Mouse (Mus musculus) urinary bladder, adult 18-20 months (tissue): ENCODE measurements around the gene Ezh1.

Source experiments
- DNase-seq, 2 experiments: peaks; one replicate each; pipeline ENCODE4 v3.0.0; 2022; ENCODE audit warnings: low spot score in 2 of 2, mixed read lengths in 2 of 2

Gene Ezh1

GRCm38 (mm10) chr11:101246702-101247012, 20.4 kb upstream of the Ezh1 start:
- no peak for DNase-seq

GRCm38 (mm10) chr11:101245855-101246701, 19.8 kb upstream of the Ezh1 start, which contains the start of gene Ramp2:
Gene Ramp2, plus strand, starts transcription at chr11:101246028.
- no peak for DNase-seq

GRCm38 (mm10) chr11:101245071-101245470, 18.8 kb upstream of the Ezh1 start:
- DNase-seq: no peak

GRCm38 (mm10) chr11:101238071-101238647, 11.9 kb upstream of the Ezh1 start:
- DNase-seq: no peak

- no peak for DNase-seq
Observed at GRCm38 (mm10) chr11:101236782-101237181, 10.5 kb upstream of the Ezh1 start.

- no peak for DNase-seq
Observed at GRCm38 (mm10) chr11:101235429-101235828, 9.2 kb upstream of the Ezh1 start.

- no peak for DNase-seq
Observed at GRCm38 (mm10) chr11:101234124-101234523, 7.9 kb upstream of the Ezh1 start.

GRCm38 (mm10) chr11:101233240-101233639, 7.0 kb upstream of the Ezh1 start:
- no peak for DNase-seq

- no peak for DNase-seq
Observed at GRCm38 (mm10) chr11:101232010-101232839, 6.0 kb upstream of the Ezh1 start.

GRCm38 (mm10) chr11:101230991-101231871, 5.0 kb upstream of the Ezh1 start:
- peak in 1 of 2 experiments; percentile 66 for DNase-seq

GRCm38 (mm10) chr11:101230526-101230925, 4.3 kb upstream of the Ezh1 start:
- DNase-seq: no peak

GRCm38 (mm10) chr11:101230061-101230511, 3.8 kb upstream of the Ezh1 start:
- no peak for DNase-seq

GRCm38 (mm10) chr11:101229361-101229900, 3.2 kb upstream of the Ezh1 start:
- no peak for DNase-seq

- DNase-seq: no peak
Observed at GRCm38 (mm10) chr11:101225331-101226064, 765 bp downstream of the Ezh1 start.

- no peak for DNase-seq
Observed at GRCm38 (mm10) chr11:101224337-101224736, 1.9 kb downstream of the Ezh1 start.

GRCm38 (mm10) chr11:101221306-101221986, 4.8 kb downstream of the Ezh1 start:
- DNase-seq: no peak

- no peak for DNase-seq
Observed at GRCm38 (mm10) chr11:101220853-101221252, 5.4 kb downstream of the Ezh1 start.

- no peak for DNase-seq
Observed at GRCm38 (mm10) chr11:101218436-101219055, 7.7 kb downstream of the Ezh1 start.

- DNase-seq: no peak
Observed at GRCm38 (mm10) chr11:101216936-101217335, 9.3 kb downstream of the Ezh1 start.
